Mouse (Mus musculus): ENCODE measurements around the gene D1Pas1. TPM values are rescaled to one million over a fixed set of nuclear protein-coding genes. Genes with fewer than 3 reads are reported as not detected.

The D1Pas1 gene
- total RNA-seq, 4 experiments from 2014 or later, result not detected

- no peak for DNase-seq (ENCODE audit: low spot score in 2 of 2)
Measured at GRCm38 (mm10) chr1:186986506-186986905, 19.3 kb downstream of the D1Pas1 start.

DNA sequence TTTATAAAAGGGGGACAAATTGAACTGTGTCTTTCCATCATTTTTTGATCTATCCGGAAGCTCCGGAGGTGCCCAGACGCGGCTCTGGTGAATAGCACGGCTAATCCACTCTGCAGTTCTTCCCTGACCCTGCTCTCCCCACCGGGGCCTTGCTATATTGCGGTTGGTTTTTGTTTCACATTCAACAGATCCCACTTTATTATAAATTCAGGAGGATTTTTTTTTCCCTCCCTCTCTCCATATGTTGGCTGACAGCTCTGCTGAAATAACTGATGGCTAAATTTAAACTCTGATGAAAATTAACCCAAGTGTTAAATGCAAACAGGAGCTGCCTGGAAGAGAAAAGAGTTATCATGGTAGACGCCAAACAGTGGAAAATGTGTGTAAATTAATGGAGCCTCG, 21.1 kb downstream of the D1Pas1 start:
- DNase-seq (ENCODE audit: low spot score in 2 of 2), result no peak

- DNase-seq (ENCODE audit: low spot score in 2 of 2), result no peak
Measured at GRCm38 (mm10) chr1:186988822-186989221, 21.6 kb downstream of the D1Pas1 start.

GRCm38 (mm10) chr1:186991473-186991872, 24.3 kb downstream of the D1Pas1 start:
- DNase-seq (ENCODE audit: low spot score in 2 of 2), result no peak

DNA sequence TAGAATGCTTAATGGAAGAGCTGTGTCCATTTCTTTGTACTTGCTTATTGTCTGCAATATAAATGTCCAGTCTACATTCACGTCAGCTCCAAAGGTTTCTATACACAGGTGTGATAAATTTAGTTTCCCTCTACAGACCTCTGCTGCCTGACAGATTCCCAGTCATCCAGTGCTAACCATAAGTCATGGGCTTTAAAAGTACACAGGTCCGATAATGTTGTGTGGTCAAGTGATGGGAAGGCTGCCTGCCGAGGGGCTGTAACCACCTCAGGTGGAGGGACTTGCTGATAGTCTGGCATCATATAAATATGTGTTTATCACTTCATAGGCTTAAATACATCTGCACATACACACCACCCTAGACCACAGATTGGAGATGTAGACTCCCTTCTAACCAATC, 24.9 kb downstream of the D1Pas1 start:
- no peak for DNase-seq (ENCODE audit: low spot score in 2 of 2)

- no peak for DNase-seq (ENCODE audit: low spot score in 2 of 2)
Measured at GRCm38 (mm10) chr1:186997596-186998304, 30.5 kb downstream of the D1Pas1 start.

- DNase-seq (ENCODE audit: low spot score in 2 of 2), result no peak
Measured at GRCm38 (mm10) chr1:187003441-187003861, 36.2 kb downstream of the D1Pas1 start.

DNA sequence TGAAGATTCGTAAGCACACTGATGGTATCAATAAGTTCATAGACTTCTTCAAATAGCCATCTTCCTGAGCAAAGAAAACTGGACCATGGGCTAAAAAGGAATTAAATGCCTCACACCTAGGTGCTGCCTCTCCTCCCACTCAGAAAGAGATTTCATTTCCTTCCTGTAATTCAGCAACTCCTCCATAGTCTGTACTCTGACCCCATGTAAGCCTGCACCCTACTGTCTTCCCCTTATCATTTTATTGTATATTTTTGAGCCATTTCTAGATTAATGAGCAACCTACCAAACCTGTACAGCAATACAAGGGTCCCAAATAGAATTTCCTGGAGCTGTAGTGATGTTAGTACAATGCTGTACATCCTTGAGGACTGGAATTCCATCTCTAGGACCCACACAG, 37.1 kb downstream of the D1Pas1 start:
- no peak for DNase-seq (ENCODE audit: low spot score in 2 of 2)

- DNase-seq (ENCODE audit: low spot score in 2 of 2), result no peak
Measured at GRCm38 (mm10) chr1:187006227-187006925, 39.2 kb downstream of the D1Pas1 start.

- no peak for DNase-seq (ENCODE audit: low spot score in 2 of 2)
Measured at GRCm38 (mm10) chr1:187008236-187008635, 41.0 kb downstream of the D1Pas1 start.

DNA sequence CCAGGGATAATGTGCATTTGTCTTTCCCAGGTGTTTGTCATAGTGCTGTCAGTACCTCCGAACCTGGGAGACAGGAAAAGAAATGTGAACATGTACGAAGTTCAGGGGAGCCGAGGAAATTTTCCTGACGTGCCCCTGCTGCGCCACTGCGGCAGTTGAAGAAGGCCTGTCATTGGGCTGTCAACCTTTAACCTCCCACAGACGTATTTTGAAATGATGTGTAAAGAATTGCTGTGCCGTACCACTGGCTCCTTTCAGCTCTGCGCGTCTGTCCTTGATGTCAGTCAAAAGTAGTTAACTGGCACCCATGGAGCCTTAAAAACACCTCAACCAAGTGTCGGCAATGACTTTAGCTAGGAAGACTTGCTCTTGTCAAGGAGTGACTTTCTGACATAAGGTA, 42.9 kb downstream of the D1Pas1 start:
- no peak for DNase-seq (ENCODE audit: low spot score in 2 of 2)

- no peak for DNase-seq (ENCODE audit: low spot score in 2 of 2)
Measured at GRCm38 (mm10) chr1:187011601-187012000, 44.4 kb downstream of the D1Pas1 start.

DNA sequence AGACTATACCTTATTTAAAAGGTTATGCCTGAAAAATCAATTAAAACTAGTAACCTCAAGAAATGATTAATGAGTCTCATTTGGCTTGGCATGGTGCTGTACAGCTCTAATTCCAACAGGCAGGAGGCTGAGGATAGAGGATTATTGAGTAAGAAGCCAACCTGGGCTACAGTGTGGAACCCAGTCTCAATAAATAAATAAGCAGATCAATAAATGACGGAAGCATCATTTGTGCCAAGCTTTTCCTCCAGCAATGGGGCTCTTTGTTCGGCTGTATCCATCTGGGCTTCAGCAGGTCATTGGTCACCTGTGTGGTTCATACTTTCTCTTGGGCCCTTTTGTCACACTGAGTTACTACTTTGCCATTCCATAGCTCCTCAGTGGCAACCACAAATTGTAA, 46.9 kb downstream of the D1Pas1 start:
- DNase-seq (ENCODE audit: low spot score in 2 of 2), result no peak

GRCm38 (mm10) chr1:187015673-187016072, 48.5 kb downstream of the D1Pas1 start:
- DNase-seq (ENCODE audit: low spot score in 2 of 2), result no peak

DNA sequence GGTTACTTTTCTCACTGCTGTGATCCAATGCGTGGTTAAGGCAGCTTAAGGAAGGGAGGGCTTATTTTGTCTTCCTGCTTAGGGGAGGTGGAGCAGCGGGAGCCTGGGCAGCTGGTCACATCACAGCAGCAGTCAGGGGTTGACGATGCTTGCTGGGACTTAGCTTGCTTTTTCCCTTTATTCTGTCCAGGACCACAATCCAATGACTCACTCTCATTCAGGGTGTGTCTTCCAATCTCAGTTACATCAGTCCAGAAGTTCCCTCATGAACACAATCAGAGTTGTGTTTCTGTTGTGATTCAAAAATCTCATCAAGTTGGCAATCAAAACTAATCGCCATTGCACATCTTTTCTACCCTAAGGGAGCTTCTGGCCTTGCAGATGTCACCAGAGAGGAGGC, 48.9 kb downstream of the D1Pas1 start:
- DNase-seq (ENCODE audit: low spot score in 2 of 2), result no peak

DNA sequence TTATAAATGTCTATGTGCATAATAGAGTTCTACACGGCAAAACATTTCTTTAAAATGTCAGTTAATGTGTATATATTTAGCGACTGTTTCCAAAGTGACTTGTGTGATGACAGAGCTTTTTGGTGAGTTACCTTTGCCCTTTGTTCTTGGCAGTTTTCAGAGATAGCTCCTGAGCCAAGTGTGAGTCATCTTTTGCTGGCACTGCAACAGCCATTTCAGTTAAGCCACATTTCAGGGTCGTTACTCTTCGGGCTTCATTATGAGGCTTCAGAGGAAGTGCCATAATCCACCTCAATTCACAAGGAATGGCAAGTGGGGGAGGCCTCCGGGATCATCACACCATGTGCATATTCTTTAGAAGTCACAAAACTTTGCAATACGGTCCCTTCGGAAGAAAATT, 52.8 kb downstream of the D1Pas1 start:
- no peak for DNase-seq (ENCODE audit: low spot score in 2 of 2)

Other genes with a start within 250 kb of the D1Pas1 start
- 10 to 100 TPM in 2 of 4 experiments, 1 to 10 TPM in 2; 8.2 to 11.9 (median 10.1) TPM for gene Rrp15, start 218.1 kb upstream of the D1Pas1 start, total RNA-seq (2022)
- gene Spata17, start 248.0 kb downstream of the D1Pas1 start, total RNA-seq (2022), result not detected
- 10 to 100 TPM in 1 of 4 experiments, 1 to 10 TPM in 3; 7.2 to 10.4 (median 8.2) TPM for gene Gpatch2, start 248.1 kb downstream of the D1Pas1 start, total RNA-seq (2022)

Data from gastrocnemius, adult 8-10 months (tissue).